Mouse (Mus musculus): ENCODE results near the gene Ddx41.

DNA sequence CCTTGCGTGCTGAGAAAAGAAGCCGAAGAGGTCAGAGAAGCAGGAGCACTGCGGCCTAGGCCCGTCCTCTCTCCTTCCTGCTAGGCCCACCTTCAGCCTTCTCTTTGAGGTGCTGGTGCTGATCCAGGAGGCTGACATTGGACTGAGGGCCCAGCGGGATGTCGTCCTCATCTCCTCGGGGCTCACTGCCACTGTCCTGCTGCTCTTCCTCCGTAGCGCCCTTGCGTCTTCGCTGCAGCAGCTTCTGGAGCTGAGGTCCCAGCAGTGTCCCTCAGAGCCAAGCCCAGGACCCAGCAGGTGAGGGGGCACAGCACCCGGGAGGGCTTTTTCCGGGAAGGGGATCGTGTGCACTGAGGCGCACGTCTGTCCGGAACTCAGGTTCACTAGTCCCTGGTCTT lies 663 bp downstream of the Ddx41 start:
- TF ChIP-seq EP300 (IDR thresholded peaks at IDR 0.05; ENCODE audit: low read depth) = no peak
- no peak for TF ChIP-seq CTCF (IDR thresholded peaks at IDR 0.05; ENCODE audit: low read depth)

All from heart, postnatal 0 days (tissue).